Mouse (Mus musculus): ENCODE measurements around the gene Rnf214. TPM values are rescaled to one million over a fixed set of nuclear protein-coding genes. Genes with fewer than 3 reads are reported as not detected.

Gene Rnf214
- polyA plus RNA-seq, 2 experiments, result 6.3 to 12.0 TPM

- TF ChIP-seq EP300 (IDR thresholded peaks at IDR 0.05; ENCODE audit: low read depth) (no peak), CTCF (IDR thresholded peaks at IDR 0.05; ENCODE audit: low read depth) (no peak)
- Histone ChIP-seq H3K27ac (no peak overlapping the region), H3K4me3 (ENCODE audit: insufficient read depth in 1 of 2, low read depth in 2 of 2, low read length in 2 of 2) (peak overlapping the region in 1 of 2 experiments; percentile 61; a peak in 2 of 4 replicates), H3K9me3 (ENCODE audit: control insufficient read depth, low read length) (no peaks in the 10 kb centered on the region), H3K27me3 (ENCODE audit: control insufficient read depth, insufficient read depth, low read length) (peaks cover 12% of the 10 kb centered on the region), H3K36me3 (replicated peaks; ENCODE audit: control insufficient read depth, insufficient read depth, low read depth) (no peaks in the 10 kb centered on the region), H3K4me1 (replicated peaks; ENCODE audit: control insufficient read depth in 2 of 2, insufficient read depth in 2 of 2, low read length in 1 of 2) (peaks cover 0 to 15% of the 10 kb centered on the region in 2 experiments; a peak in 3 of 4 replicates), H3K9ac (replicated peaks) (no peak overlapping the region), H3K4me2 (ENCODE audit: low read depth) (peak overlapping the region; percentile 48)
- ATAC-seq (ENCODE audit: insufficient read depth) (no peak), DNase-seq (ENCODE audit: low read depth in 3 of 3, low spot score in 3 of 3) (no peak)
- whole genome bisulfite sequencing (ENCODE audit: insufficient replicate concordance), result 23% methylated on average over 4 of the region's 4 CpGs
Measured at GRCm38 (mm10) chr9:45838069-45838433, 68.7 kb downstream of the Rnf214 start.

- no peaks in the 10 kb centered on the region for H3K9me3 ChIP-seq (ENCODE audit: control insufficient read depth, low read length)
- no peaks in the 10 kb centered on the region for H3K36me3 ChIP-seq (replicated peaks; ENCODE audit: control insufficient read depth, insufficient read depth, low read depth)
- no peak for DNase-seq (ENCODE audit: low read depth in 3 of 3, low spot score in 3 of 3)
- ATAC-seq (ENCODE audit: insufficient read depth), result no peak
- peaks cover 2% of the 10 kb centered on the region; the same call in 1 of the 2 replicates for H3K27me3 ChIP-seq (ENCODE audit: control insufficient read depth, insufficient read depth, low read length)
- H3K27ac ChIP-seq, result no peak overlapping the region
- H3K4me3 ChIP-seq (ENCODE audit: insufficient read depth in 1 of 2, low read depth in 2 of 2, low read length in 2 of 2), result no peak overlapping the region
- TF ChIP-seq CTCF (IDR thresholded peaks at IDR 0.05; ENCODE audit: low read depth) (no peak), EP300 (IDR thresholded peaks at IDR 0.05; ENCODE audit: low read depth) (no peak)
- no peak overlapping the region for H3K9ac ChIP-seq (replicated peaks)
- no peak overlapping the region for H3K4me2 ChIP-seq (ENCODE audit: low read depth)
- 62% methylated on average over 2 of the region's 2 CpGs for WGBS (ENCODE audit: insufficient replicate concordance)
- no peaks in the 10 kb centered on the region; a peak in 1 of 4 replicates for H3K4me1 ChIP-seq (replicated peaks; ENCODE audit: control insufficient read depth in 2 of 2, insufficient read depth in 2 of 2, low read length in 1 of 2)
Measured at GRCm38 (mm10) chr9:45833461-45833860, 73.2 kb downstream of the Rnf214 start.

DNA sequence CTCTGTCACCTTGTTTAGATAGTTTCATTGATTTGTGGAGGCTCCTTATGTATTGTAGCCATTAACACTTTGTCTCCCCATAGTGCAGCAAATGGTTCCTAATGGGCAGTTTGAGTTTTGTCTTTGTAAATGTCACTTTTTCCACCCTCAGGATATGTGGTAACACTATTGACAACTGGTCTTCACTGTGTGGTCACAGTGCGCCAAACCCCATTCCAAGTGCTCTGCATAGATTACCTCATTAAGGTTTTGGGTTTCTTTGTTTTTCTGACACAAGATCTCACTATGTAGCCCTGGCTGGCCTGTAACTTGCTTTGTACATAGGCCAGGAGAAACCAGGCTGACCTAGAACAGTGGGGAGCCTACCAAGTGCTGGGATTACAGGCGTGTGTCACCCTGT is 73.8 kb downstream of the Rnf214 start:
- WGBS (ENCODE audit: insufficient replicate concordance), result 71% methylated on average over 2 of the region's 2 CpGs
- Histone ChIP-seq H3K27ac (no peak overlapping the region), H3K4me1 (replicated peaks; ENCODE audit: control insufficient read depth in 2 of 2, insufficient read depth in 2 of 2, low read length in 1 of 2) (no peaks in the 10 kb centered on the region; a peak in 1 of 4 replicates), H3K4me3 (ENCODE audit: insufficient read depth in 1 of 2, low read depth in 2 of 2, low read length in 2 of 2) (no peak overlapping the region), H3K9ac (replicated peaks) (no peak overlapping the region), H3K36me3 (replicated peaks; ENCODE audit: control insufficient read depth, insufficient read depth, low read depth) (no peaks in the 10 kb centered on the region), H3K9me3 (ENCODE audit: control insufficient read depth, low read length) (no peaks in the 10 kb centered on the region), H3K27me3 (ENCODE audit: control insufficient read depth, insufficient read depth, low read length) (no peaks in the 10 kb centered on the region; the same call in 1 of the 2 replicates), H3K4me2 (ENCODE audit: low read depth) (no peak overlapping the region)
- no peak for DNase-seq (ENCODE audit: low read depth in 3 of 3, low spot score in 3 of 3)
- TF ChIP-seq CTCF (IDR thresholded peaks at IDR 0.05; ENCODE audit: low read depth) (no peak), EP300 (IDR thresholded peaks at IDR 0.05; ENCODE audit: low read depth) (no peak)
- no peak for ATAC-seq (ENCODE audit: insufficient read depth)

- H3K9ac ChIP-seq (replicated peaks), result 0 out of 2 replicates have a peak overlapping the region, but pooled peaks have one; percentile 12
- H3K9me3 ChIP-seq (ENCODE audit: control insufficient read depth, low read length), result no peaks in the 10 kb centered on the region
- H3K4me1 ChIP-seq (replicated peaks; ENCODE audit: control insufficient read depth in 2 of 2, insufficient read depth in 2 of 2, low read length in 1 of 2), result peaks cover 0 to 3% of the 10 kb centered on the region in 2 experiments; a peak in 2 of 4 replicates
- H3K4me2 ChIP-seq (ENCODE audit: low read depth), result peak overlapping the region; percentile 91
- no peaks in the 10 kb centered on the region for H3K36me3 ChIP-seq (replicated peaks; ENCODE audit: control insufficient read depth, insufficient read depth, low read depth)
- WGBS (ENCODE audit: insufficient replicate concordance), result 33% methylated on average over 10 of the region's 10 CpGs
- H3K27ac ChIP-seq, result no peak overlapping the region
- TF ChIP-seq EP300 (IDR thresholded peaks at IDR 0.05; ENCODE audit: low read depth), result 0 out of 2 replicates have a peak, but pooled peaks have one; percentile 20
- TF ChIP-seq CTCF (IDR thresholded peaks at IDR 0.05; ENCODE audit: low read depth), result peak; percentile 95
- DNase-seq (ENCODE audit: low read depth in 3 of 3, low spot score in 3 of 3), result peak; percentile 68 to 74 (median 71)
- peak; percentile 52; the same call in 1 of the 2 replicates for ATAC-seq (ENCODE audit: insufficient read depth)
- no peaks in the 10 kb centered on the region for H3K27me3 ChIP-seq (ENCODE audit: control insufficient read depth, insufficient read depth, low read length)
- H3K4me3 ChIP-seq (ENCODE audit: insufficient read depth in 1 of 2, low read depth in 2 of 2, low read length in 2 of 2), result peak overlapping the region; percentile 35 to 78; a peak in 3 of 4 replicates
Measured at GRCm38 (mm10) chr9:45829107-45829506, 77.6 kb downstream of the Rnf214 start.

DNA sequence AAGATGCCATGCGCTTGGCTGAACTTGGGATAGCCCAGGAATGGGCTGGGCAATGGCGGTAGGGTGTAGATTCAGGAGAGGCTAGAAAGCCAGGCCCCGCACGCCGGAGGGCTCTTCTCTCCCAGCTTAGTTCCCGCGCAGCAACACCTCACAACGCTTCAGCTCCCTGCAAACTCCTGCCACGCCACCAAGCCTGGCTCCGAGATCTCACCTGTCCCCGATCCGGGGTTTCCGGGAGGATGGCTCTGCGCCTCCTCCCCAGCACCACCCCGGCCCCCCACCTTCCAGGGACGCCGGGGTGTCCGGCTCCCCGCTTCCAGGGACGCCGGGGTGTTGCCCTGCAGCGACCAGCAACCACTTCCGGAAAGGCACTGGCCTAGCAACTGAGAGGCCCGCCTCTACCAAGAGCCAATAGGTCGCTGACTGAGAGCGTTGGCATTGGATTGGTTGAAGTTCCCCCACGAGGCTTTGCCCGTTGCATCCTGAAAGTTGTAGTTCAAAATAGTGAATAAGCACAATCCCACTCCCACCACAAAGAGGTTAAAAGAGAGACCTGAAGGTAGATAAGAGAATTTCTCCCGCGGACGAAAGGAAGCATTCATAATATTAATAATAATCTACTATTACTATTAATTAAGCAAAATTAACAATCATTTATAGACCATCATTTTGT is 78.3 kb downstream of the Rnf214 start, which contains the start of gene Cep164:
TSS of gene Cep164 (minus strand) at position 401 of the 673 bp plus-strand sequence.
- no peaks in the 10 kb centered on the region for H3K27me3 ChIP-seq (ENCODE audit: control insufficient read depth, insufficient read depth, low read length)
- H3K9me3 ChIP-seq (ENCODE audit: control insufficient read depth, low read length), result no peaks in the 10 kb centered on the region
- no peak within 1 kb of the TSS for H3K27ac ChIP-seq
- peak; percentile 77 to 81 (median 78) for DNase-seq (ENCODE audit: low read depth in 3 of 3, low spot score in 3 of 3)
- under 1% methylated on average over 31 of the region's 31 CpGs for WGBS (ENCODE audit: insufficient replicate concordance)
- ATAC-seq (ENCODE audit: insufficient read depth), result peak; percentile 95
- no peaks in the 10 kb centered on the region for H3K36me3 ChIP-seq (replicated peaks; ENCODE audit: control insufficient read depth, insufficient read depth, low read depth)
- H3K9ac ChIP-seq (replicated peaks), result peak within 1 kb of the TSS; percentile 62
- H3K4me3 ChIP-seq (ENCODE audit: insufficient read depth in 1 of 2, low read depth in 2 of 2, low read length in 2 of 2), result peak within 1 kb of the TSS; percentile 74 to 78
- H3K4me2 ChIP-seq (ENCODE audit: low read depth), result peak within 1 kb of the TSS; percentile 91
- TF ChIP-seq CTCF (IDR thresholded peaks at IDR 0.05; ENCODE audit: low read depth) (no peak), EP300 (IDR thresholded peaks at IDR 0.05; ENCODE audit: low read depth) (no peak)
- peaks cover 0 to 3% of the 10 kb centered on the region in 2 experiments; a peak in 2 of 4 replicates for H3K4me1 ChIP-seq (replicated peaks; ENCODE audit: control insufficient read depth in 2 of 2, insufficient read depth in 2 of 2, low read length in 1 of 2)

Data from liver, embryonic 14.5 days (tissue).